Mouse (Mus musculus): ENCODE measurements around the gene 1700001J03Rik. TPM values are rescaled to one million over a fixed set of nuclear protein-coding genes. Genes with fewer than 3 reads are reported as not detected.

1700001J03Rik gene
- polyA plus RNA-seq (2012; rRNA removed; ENCODE audit: low replicate concordance): 0.86 and 2.0 TPM in 2 replicates

DNA sequence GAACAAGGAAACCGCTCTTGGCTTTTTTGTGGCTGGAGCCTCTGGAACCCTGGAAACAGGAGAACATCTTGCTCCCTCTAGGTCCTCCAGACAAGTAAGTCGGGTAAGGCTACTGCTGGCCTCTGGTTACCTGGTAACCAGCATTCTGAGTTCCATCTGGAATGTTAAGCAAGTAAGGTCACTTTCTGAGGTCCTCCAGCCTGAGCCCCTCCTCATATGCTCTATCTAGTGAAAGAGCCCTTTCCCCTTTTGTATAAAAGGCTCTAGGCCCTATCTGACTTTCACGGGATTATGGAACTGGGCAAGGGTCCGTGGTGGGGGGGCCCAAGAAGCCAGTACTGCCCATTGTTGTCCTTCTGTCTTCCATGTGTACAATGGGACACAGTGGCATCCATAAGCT, at the start of gene 1700001J03Rik:
Gene 1700001J03Rik (minus strand): TSS at position 101 of the 400 bp plus-strand sequence.

GRCm38 (mm10) chr5:146230864-146231654, 46.0 kb upstream of the 1700001J03Rik start, which contains the start of gene Cdk8:
TSS of gene Cdk8 (plus strand) at chr5:146231230.

GRCm38 (mm10) chr5:146220879-146221714, 36.0 kb upstream of the 1700001J03Rik start, which contains the start of gene Rnf6:
TSS of gene Rnf6 (minus strand) at chr5:146221555.

DNA sequence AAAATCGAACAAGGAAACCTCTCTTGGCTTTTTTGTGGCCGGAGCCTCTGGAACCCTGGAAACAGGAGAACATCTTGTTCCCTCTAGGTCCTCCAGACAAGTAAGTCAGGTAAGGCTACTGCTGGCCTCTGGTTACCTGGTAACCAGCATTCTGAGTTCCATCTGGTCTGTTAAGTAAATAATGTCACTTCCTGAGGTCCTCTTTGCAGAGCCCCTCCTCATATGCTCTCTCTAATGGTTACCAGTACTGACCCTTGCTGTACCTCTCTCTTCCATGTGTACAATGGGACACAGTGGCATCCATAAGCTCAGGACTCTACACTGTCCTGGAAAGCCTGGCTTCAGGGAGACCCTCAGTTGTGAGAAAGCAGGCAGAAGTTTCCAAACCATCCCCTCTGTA, 14.5 kb downstream of the 1700001J03Rik start, which contains the start of gene Gm6309:
Gene Gm6309 (minus strand): TSS at position 101 of the 400 bp plus-strand sequence.

DNA sequence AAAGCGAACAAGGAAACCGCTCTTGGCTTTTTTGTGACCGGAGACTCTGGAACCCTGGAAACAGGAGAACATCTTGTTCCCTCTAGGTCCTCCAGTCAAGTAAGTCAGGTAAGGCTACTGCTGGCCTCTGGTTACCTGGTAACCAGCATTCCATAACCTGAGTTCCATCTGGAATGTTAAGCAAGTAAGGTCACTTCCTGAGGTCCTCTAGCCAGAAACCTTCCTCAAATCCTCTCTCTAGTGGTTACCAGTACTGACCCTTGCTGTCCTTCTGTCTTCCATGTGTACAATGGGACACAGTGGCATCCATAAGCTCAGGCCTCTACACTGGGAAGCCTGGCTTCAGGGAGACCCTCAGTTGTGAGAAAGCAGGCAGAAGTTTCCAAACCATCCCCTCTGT, 24.7 kb downstream of the 1700001J03Rik start, which contains the start of gene Gm5565:
Gene Gm5565 (minus strand): TSS at position 101 of the 400 bp plus-strand sequence.

Other genes starting within 250 kb of the 1700001J03Rik start
- 0.24 TPM in 1 of 2 replicates, not detected in the other for gene Cyp3a25, start 175.7 kb downstream of the 1700001J03Rik start, polyA plus RNA-seq (2012; rRNA removed; ENCODE audit: low replicate concordance)
- not detected in 2 replicates for gene Cyp3a59, start 106.0 kb downstream of the 1700001J03Rik start, polyA plus RNA-seq (2012; rRNA removed; ENCODE audit: low replicate concordance)
- gene Gm5565, start 24.8 kb downstream of the 1700001J03Rik start, polyA plus RNA-seq (2012; rRNA removed; ENCODE audit: low replicate concordance): not detected in 2 replicates
- not detected in 2 replicates for gene Gm6309, start 14.6 kb downstream of the 1700001J03Rik start, polyA plus RNA-seq (2012; rRNA removed; ENCODE audit: low replicate concordance)
- 13.6 and 16.8 TPM in 2 replicates for gene Rnf6, start 36.3 kb upstream of the 1700001J03Rik start, polyA plus RNA-seq (2012; rRNA removed; ENCODE audit: low replicate concordance)
- gene Cdk8, start 45.9 kb upstream of the 1700001J03Rik start, polyA plus RNA-seq (2012; rRNA removed; ENCODE audit: low replicate concordance): 24.4 and 35.1 TPM in 2 replicates
- gene Wasf3, start 199.7 kb upstream of the 1700001J03Rik start, polyA plus RNA-seq (2012; rRNA removed; ENCODE audit: low replicate concordance): 1.2 and 1.4 TPM in 2 replicates